Mouse (Mus musculus) ovary, adult 18-20 months (tissue): Measurements from ENCODE around the gene Nck2.

Experiments
- DNase-seq: peaks from one replicate; pipeline ENCODE4 v3.0.0; 2022; ENCODE audit warnings: low spot score, mixed read lengths

Nck2 gene

DNA sequence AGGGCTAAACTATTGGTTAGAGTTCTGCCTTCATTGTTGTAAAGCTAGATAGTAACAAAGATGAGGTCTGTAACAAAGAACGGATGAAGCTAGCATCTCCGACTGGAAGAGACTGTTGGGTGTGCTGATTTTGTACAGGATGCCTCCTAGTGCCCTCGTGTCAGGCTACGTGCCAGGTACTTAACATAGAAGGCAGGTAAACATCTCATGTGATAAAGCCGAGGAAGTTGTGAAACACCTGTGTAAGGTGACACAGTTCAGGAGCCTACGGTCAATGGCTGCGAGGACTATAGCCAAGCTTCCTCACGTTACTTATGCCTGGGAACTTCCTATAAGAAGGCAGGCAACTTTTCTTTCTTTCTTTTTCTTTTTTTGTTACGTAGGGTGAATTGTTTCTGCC is at the start of gene Nck2:
Nck2 (plus strand) TSS at position 49 of the 400 bp plus-strand sequence.
- DNase-seq: no peak

DNA sequence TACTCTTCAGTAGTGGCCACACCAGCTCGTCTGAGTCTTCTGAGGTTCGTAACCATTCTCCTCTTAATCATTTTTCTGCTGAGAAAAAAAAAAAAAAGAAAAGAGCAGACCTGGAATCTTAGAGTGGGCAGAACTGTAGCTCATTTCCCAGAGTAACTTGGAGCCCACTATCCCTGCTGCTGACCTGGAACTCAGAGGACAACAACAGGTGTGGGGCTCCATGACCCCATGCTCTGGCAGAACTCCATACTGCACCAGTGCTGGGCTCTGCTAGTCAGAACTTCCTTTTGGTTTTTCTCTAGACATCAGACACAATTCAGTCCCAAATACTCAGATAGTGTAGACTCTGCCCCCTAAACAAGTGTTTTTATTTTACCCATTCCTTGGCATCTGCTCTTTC is 49.3 kb upstream of the Nck2 start:
- DNase-seq: no peak

GRCm38 (mm10) chr1:43395799-43396198 is 48.6 kb upstream of the Nck2 start:
- DNase-seq: no peak

GRCm38 (mm10) chr1:43396522-43396921 is 47.9 kb upstream of the Nck2 start:
- no peak for DNase-seq

GRCm38 (mm10) chr1:43397096-43397495 is 47.3 kb upstream of the Nck2 start:
- DNase-seq: no peak

DNA sequence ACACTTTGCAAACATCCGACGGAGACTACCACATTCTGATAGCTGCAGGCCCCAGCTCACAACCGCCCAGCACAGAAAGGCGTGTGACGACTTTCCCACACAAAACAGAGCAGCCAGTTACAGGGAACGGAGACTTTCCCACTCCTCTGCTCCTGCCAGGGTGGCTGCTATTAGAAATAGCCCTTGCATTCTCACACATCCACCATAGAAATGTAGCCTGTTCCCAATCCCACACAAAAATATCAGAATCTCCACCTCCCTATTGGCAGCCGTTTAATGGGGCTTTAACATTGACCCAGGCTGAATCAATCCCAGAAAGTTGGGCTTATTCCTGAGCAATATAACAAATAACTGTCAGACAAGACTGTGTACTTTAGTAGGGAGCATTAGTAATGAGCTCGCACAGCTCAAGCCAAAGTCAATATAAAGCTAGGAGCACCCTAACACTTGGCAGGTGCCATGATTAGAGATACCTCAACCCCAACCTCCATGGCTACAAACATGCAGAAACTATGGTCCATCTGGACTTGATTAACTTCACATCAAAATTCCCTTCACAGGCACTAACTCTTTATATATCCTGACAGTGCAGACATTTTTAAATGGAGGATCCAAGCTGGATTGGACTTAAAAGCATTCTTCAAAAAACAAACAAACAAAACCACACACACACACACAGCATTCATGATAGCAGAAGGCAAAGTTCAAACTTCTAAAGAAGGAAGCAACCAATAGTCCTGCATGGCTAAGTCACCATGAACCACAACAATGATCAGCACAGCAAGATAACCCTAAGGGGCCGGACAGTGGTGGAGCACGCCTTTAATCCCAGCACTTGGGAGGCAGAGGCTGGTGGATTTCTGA is 45.4 kb upstream of the Nck2 start:
- no peak for DNase-seq

- DNase-seq: no peak
Observed at GRCm38 (mm10) chr1:43399602-43400216, 44.7 kb upstream of the Nck2 start.

GRCm38 (mm10) chr1:43400655-43401054 is 43.7 kb upstream of the Nck2 start:
- DNase-seq: no peak

DNA sequence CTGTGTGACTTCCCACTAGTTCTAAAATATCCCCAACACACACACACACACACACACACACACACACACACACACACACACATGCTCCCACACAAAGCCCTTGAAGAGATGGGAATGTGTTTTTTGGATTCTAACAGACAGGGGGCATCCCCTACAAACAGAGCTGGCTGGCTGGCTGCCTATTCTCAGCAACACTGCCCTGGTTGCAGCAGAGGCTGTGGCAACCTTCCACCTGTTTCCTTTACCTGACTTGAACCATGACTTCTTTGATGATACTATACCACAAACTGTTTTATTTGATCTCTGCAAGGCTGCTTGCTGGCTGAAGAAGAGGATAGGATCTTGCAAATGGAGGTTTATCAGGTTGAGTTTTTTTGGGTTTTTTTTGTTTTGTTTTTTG is 41.0 kb upstream of the Nck2 start:
- no peak for DNase-seq

- DNase-seq: no peak
Observed at GRCm38 (mm10) chr1:43404693-43405678, 39.4 kb upstream of the Nck2 start.

DNA sequence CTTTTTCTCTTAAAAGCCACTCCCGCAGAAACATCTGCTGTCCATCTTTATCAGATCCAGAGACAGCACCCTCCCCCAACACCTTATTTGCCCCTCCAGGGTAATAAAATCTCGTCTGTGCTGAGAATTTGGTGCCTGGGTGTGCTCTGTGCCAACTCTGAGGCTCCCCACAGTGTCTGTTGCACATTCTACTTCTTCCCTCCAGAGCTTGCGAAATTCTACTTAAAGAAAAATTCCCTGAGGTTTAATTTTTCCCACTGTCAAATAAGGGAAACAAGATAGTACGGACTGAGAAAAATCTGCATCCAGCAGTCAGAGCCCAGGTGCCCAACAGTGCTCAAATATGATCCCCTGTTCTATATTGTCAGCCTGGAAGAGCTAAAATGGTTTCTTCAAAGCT is 35.4 kb upstream of the Nck2 start:
- no peak for DNase-seq

DNA sequence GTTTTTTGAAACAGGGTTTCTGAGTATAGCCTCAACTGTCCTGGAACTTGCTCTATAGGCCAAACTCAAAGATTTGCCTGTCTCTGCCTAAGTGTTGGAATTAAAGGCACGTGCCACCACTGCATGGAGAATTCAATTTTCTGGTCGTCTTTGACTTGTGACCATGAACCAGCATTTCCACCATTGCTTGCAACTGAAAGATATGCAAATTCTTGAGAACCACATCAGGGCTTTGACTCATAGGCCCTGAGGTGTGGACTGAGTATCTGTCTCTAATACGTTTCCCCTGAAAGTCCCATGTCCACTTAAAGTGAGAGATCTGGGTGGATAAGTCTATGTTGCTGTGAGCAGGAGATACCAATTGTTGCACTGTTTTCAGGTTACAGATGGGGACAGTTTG is 31.6 kb upstream of the Nck2 start:
- DNase-seq: no peak

DNA sequence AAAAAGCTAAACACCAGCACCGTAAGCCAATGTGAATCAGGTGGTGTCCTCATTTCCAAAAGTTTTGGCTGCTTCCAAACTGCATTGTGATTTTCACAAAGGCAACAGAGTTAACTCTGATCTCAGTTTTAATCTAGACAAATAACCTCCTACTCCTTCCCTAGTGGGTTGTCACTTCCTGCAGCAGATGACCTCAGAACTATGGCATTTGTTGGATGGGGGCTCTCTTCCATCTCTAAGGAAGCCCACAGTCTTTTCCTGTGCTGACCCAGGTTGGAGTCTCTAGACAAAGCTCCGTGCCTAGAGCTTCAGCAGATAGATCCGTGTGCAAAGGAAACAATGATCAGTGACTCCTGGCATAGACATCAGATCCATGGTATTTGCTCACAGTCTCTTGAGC is 31.1 kb upstream of the Nck2 start:
- no peak for DNase-seq

- no peak for DNase-seq
Observed at GRCm38 (mm10) chr1:43413749-43414148, 30.6 kb upstream of the Nck2 start.

GRCm38 (mm10) chr1:43414228-43414627 is 30.2 kb upstream of the Nck2 start:
- DNase-seq: no peak

- DNase-seq: no peak
Observed at GRCm38 (mm10) chr1:43414971-43415370, 29.4 kb upstream of the Nck2 start.

DNA sequence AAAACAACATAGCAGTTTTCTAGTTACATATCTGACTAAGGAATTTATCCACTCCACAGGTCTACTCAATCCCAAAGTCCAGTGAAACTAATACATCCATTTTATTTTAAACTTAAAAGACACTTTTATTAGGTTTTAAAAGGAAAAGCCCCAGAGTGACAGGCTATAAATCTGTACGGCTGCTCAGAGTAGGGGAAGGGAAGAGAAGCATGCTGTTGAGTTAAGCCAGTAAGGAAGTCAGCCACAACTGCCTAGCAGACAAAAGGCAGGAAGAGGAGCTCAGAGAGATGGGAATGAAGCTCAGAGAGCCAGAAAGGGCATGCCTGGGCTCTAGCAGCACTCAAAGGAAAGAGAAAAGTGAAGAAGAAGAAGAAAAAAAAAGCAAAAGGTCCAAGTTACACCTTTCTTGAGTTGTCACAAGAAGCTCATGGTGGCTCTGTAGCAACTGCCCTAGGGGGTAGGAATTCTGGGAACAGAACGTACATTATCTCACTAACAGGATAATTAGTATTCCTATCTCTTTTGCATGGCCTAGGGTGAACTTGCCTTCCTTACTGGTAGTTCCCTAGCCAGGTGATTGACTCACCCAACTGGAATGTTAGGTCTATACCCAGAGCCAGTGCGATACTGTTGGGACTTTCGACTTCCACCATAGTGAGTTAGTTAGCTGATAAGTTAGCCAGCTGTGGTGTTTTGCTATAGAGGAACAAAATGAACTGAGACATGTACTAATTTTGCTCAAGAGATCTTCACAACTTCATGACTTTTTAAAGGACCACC is 21.2 kb upstream of the Nck2 start:
- DNase-seq: no peak

- no peak for DNase-seq
Observed at GRCm38 (mm10) chr1:43426526-43426925, 17.9 kb upstream of the Nck2 start.

GRCm38 (mm10) chr1:43426993-43427535 is 17.3 kb upstream of the Nck2 start:
- DNase-seq: no peak

- DNase-seq: no peak
Observed at GRCm38 (mm10) chr1:43429924-43430876, 14.2 kb upstream of the Nck2 start.
